Mouse (Mus musculus) heart, postnatal 10 days (tissue): ENCODE data around the gene Rpl19. TPM values are rescaled to one million over a fixed set of nuclear protein-coding genes. Genes with fewer than 3 reads are reported as not detected.

Source experiments
- DNase-seq, 2 experiments: peaks; one replicate each; pipeline ENCODE4 v3.0.0; 2021
- intact Hi-C: fragments of 180-260 bp; cut with DNase I; formaldehyde crosslinking; loops from one replicate; pipeline ENCODE4 v1.15.1; 2025
- total RNA-seq, 2 experiments: library from RNA; stranded (reverse); gene quantifications; 2 replicates each; pipeline ENCODE4 v1.2.3; 2021

Rpl19 gene
- total RNA-seq: 100 to 1,000 TPM; 713 to 718 TPM

DNA sequence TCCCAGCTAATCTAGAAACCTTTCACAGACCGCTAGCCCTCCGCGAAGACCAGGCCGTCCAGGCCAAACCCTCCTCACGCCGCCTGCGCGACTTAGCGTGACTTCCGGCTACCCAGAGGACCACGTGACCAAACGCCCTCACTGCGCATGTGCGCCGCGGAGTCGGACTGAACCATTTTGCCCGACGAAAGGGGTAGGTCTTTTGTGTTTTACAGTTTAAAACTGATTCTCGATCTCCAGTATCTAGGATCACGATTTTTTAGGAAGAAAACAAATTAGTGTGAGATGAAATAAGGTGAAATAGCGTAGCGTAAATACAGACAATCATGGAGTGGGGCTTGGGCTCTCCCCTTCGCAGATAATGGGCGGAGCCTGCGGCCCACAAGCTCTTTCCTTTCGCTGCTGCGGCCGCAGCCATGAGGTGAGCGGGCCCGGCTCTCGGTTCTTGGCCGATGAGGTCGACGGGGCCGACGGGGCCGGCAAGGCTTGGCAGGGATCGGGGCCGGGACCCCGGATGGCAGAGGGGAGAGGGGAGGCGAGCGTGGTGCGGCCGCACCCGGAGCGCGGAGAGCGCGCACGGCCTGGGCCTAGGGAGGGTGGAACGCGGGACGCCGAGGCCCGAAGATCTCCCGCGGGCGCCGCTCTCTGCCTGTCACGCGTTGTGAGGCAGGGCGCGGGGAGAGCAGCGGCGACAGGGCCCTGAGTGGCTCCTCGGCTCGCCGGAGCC lies at the start of gene Rpl19:
TSS of gene Rpl19 (plus strand) at position 141 of the 727 bp plus-strand sequence.
- peak; percentile 94 to 96 for DNase-seq
- intact Hi-C loops: no loop called here

DNA sequence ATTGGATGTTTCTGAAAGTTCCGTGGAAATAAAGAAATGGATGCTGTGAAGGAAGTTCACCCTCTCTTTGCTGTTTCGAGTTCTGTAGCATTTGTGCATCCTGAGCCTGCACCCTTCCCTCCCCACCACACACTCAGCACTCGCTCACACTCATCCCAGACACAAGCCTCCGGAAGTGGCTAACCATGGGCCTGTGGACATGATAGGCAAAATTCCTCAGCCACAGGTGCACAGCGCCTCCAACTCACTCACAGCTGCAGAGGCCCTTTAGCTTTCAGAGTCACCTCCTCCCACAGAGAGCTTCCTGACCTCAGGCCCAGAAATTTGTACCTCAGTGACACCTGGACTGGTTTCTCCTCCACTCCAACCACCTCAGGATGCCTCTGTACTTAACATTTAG lies 48.7 kb upstream of the Rpl19 start:
- DNase-seq: no peak
- intact Hi-C loops: no loop called here

DNA sequence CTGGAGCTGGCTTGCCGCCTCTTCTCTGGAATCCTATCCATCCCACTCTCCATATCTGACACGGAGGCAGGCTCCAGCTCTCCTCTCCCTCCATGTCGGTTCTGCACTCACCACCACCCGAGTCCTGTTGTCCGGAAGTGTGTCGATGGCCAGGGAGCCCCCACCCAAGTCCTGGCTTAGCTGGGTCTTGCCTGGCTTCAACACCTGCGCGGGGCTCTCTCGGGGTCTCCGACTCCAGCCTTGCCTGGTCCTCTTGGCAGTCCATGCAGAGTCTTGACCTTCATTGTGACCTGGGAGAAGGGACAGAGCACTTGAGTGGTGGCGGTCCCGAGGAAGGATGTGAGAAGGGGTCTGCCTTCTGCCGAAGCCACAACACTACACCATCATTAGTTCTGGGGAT lies 48.1 kb upstream of the Rpl19 start:
- no peak for DNase-seq
- intact Hi-C loops: no loop called here

DNA sequence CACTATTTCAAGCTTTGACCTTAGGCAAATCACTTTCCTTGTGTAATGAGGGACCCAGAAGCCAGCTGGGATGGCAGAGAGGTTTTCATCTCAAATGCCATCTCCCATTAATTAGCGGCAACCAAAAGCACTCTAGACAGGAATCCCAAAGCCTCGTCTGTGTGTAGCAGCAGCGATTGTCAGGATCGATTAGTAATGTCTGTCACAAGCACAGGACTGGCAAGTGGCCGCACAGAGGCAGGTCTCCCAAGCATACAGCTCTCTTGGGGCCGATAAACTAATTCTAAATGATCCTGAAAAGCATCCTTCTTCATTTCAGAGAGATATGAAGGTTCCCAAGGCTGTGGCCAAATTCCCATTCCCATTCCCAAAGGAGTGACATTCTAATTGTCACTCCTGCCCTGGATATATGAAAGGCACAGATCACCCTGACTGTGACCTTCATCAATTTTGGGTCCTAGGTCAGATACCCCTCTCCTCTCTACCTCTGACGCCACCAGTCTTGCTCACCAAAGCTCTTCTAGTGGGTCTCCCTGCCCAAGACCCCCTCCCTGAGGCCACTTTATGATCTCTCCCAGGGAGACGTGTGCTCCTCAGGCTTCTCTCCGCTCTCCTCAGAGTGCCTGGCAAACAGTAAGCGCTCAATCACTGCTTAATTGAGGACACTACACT lies 46.5 kb upstream of the Rpl19 start:
- peak in 1 of 2 experiments; percentile 44 for DNase-seq
- intact Hi-C loops: no loop called here

DNA sequence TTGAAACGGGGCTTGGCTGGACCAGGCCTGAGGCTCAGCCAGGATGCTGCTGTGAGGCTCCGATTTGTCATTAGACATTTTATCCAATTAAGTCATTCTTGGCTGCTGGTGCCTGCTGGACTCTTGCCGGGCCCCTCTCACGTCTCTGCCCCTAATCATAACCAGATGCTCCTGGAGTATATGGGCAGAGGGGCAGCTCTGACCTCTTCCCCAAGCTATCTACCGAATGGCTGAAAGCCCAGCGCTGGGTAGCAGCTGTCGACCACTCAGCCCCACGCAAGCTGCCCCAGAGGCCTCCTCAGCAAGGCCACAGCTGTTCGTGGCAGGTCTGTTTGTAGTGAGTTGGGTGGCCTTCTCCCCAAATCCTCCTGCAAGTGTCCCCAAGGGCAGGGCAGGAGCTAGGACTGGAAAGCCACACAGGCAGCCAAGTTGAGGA lies 46.0 kb upstream of the Rpl19 start:
- DNase-seq: peak; percentile 82 to 87
- intact Hi-C loops: no loop called here

DNA sequence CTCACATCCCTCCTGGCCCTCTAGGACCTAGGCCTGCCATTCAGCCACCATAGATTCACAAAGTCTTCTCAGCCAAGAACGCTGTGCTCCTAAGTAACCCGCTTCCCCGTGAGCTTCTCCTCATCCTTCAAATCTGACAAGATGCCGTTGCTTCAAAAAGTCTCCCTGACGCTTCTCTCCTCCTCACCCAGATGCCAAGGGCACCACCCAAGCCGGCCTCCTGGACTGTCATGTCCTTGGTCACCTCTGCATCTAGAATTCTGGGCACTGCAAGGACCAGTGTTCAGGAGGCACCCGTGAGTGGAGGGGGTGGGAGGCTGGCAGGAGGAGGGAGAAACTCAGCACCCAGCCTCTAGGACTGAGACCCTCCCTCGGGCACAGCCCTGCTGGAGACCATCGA lies 43.8 kb upstream of the Rpl19 start:
- no peak for DNase-seq
- intact Hi-C loops: no loop called here

DNA sequence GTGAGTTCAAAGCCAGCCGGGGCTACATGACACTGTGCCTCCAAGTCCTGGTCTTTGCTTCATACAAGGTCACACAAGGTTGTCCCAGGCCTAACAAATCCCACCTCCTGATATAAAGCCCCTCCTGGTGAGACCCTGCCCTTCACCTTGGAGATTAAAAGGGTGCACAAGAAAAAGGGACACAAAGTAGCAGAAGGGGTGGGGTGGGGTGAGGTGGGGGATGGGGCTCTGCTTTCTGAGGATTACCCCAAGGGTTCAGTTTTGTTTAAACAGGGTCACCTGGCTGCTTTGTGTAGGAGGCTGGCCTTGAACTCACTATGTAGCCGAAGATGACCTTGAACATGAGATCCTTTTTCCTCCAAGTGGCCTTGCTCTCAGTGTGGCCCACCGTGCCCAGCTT lies 43.0 kb upstream of the Rpl19 start:
- intact Hi-C loops: no loop called here

DNA sequence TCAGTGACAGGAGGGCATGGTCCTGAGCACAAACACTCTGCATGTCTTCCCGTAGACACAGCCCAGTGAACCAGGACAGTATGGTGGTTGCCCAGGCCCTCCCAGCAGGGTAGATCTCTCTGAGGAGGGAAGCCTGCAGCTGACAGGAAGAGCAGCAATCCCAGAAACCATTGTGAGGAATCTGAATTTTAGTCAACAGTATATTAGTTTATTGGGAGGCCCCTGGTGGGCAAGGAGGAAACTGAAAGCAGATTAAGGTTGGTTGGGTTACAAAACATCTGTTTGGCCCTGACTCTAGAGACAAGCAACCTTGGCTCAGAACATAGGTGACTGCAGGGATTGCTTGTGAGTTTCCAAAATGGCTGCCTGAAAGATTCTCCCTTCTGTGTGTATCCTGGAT lies 42.5 kb upstream of the Rpl19 start:
- DNase-seq: no peak
- intact Hi-C loops: no loop called here

More for the DNA sequence above, 43.0 kb upstream of the Rpl19 start:
- DNase-seq: no peak

DNA sequence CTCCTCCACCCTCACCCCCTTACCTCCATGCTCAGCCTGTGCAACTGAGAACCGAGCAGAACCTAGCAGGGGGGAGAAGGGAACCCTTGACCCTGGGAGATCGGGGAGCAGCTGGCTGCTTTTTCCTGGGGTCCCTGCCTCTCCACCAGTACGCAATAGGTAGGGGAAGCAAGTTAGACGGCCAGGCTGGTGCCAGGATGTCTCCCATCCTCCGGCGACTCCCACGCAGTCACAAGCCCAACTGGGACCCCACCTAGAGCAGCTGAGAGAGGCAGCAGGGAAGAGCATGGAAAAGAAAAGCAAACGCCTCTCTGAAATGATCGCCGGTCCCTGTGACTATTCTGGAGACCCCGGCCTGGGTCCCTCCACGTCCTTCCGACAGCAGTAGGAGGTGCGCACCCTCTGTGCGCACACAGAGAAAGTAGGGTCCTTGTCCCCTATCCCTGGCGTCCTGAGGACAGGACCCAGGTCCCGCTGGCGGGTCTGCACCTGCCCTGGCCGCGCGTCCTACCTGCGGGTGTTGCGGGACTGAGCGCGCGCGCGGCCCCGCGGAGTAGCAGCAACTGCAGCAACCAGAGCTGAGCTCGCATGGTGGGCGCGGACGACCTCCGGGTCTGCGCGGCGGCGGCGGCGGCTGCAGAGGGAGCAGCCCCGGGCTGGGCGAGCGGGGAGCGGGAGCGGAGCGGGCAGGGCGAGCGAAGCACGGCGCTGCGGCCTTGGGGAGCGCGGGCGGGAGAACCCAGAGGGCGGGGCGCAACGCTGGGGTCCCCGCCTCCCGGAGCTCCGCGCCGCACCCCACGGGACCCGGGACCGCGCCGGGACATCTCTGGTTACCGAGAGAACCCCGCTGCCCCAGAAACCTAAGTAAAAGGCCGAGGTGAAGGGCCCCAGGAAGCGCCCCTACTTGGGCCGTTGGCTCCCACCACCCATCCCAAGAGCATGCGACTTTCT lies 40.5 kb upstream of the Rpl19 start, which contains the start of gene Plxdc1:
TSS of gene Plxdc1 (minus strand) at position 718 of the 951 bp plus-strand sequence.
- peak in 1 of 2 experiments; percentile 57 for DNase-seq

DNA sequence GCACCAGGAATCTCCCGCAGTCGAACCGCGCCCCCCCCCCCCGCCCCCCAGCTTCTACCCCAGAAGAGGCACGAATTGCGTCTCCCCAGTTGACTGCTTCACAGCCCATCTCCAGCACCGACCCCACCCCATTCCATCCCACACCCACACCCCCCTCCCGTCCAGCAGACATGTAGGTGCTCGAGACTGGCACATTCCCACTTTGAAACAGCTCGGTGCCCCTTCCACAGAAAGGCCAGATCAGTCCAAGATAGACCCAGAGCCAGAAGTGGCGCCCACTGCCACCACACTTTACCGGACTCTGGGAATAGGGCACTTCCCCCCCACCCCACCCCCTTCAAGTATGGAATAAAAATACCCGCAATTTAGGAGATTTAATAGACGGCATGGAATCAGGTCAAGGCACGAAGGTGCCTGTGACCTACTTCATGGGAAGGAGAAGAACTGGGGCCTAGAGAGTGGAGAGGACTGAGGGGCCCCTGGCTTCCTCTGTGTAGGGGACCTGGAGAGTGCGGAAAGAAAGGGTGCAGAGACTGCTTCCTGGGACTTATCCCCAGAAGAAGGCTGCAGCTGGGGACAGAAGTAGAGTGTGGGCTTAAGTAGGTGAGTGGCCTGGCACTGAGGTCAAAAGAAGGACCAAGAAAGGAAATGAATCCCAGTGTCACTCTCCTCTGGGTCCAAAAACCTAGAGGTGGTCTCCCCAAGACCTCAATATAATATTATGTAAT lies 39.6 kb upstream of the Rpl19 start:
- intact Hi-C loops: loop anchor here (1.0 to 5.0 kb wide), 4 partner anchors 51 to 205 kb away; partner anchors contain the start of genes Lasp1 and Rpl23
- no peak for DNase-seq

More for the DNA sequence above, 40.5 kb upstream of the Rpl19 start, which contains the start of gene Plxdc1:
- intact Hi-C loops: loop anchor here (5.0 kb wide), 2 partner anchors 189 to 204 kb away; partner anchors contain the start of genes Lasp1 and Rpl23

DNA sequence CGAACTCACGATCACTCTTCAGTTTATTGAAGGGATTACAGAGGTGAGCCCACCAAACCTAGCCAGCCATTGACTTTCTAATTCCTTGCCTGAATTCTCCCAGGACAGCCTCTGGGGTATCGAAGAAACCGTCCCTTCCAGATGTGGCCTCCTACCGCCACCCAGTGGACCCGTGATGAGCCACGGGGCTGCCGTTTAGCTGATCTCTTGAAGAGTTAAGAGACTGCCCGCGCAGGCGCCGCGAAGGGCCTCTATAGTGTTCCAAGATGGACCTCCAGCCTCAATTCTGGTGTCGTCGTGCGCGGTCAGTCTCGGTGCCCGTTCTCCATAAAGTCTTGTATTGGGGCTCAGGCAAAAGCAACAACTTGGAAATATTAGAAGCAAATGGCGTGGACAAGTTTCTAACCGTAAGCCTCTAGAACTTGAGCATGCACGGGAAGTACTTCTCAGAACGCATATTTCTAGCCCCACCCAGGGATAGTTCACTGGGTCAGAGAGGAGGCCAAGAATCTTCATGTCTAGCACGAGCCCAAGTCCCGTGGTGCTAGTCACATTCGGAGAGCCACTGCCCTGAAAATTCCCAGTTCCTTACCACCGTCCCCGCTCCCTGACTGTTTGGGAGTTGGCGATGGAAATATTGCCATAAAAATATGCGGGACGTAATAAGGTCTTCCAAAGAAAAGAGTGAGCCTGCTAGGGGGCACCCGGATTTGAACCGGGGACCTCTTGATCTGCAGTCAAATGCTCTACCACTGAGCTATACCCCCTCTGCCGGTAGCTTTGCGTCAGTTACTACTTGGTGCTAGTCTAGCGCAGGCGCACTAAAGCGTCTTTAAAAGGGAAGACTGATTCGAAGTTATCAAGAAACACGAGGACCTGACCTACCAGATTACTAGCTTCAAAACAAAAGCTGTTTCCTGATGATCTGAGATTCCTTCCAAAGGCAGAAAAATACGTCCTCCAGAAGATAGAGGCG lies 38.7 kb upstream of the Rpl19 start:
- peak; percentile 96 for DNase-seq
- intact Hi-C loops: loop anchor here (1.0 to 5.0 kb wide), 4 partner anchors 52 to 206 kb away; partner anchors contain the start of genes Lasp1 and Rpl23

DNA sequence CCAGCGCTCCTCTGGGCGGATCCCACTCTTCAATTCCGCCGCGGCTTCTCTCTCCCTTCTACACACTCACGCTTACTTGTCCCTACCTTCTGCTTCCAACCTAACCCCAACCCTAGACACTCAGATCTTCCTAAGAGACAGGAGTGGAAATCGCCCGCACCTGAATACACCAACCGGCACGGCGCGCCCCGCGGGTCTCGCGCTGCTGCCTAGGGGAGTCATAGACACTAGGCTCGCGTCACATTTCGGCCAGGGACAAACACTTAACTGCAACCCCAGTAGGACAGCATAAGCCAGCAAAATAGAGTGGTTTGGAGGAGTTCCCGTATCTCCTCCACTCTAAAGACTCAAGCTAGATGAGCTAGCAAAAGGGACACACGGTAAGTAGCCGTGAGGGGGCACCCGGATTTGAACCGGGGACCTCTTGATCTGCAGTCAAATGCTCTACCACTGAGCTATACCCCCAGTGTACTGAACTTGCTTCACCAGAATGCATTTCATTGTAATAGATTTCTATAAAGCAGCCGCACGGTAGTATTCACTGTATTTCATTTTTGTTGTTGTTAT lies 37.9 kb upstream of the Rpl19 start:
- peak; percentile 90 to 91 for DNase-seq
- intact Hi-C loops: loop anchor here (5.0 kb wide), 2 partner anchors 191 to 206 kb away; partner anchors contain the start of genes Lasp1 and Rpl23

DNA sequence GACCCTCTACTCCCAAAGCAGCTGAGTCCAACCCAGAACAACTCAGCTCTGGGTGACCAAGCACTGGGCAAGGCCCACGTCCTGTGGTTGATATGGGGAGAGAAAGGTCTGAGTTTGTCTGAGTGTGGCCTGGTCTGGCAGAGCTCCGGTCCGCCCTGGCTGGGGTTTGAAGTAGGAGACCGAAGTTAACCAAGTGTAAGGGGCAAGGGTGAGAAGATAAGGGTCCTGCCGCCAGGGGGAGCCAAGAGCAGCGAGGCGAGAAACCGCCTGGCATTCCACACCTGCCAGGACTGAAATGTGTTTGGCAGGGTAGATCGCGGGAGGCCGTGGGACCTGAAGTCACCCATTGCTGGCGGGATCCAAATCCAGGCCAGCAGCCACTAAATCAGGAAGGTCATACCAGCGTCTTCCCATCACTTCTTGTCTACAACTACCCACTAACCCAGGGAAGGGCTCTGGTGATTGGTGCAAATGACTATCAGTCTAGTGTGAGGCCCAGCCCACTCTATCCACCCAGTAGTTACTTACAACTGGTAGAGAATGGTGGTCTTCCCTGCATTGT lies 31.9 kb upstream of the Rpl19 start:
- intact Hi-C loops: no loop called here
- DNase-seq: peak; percentile 85 to 90

DNA sequence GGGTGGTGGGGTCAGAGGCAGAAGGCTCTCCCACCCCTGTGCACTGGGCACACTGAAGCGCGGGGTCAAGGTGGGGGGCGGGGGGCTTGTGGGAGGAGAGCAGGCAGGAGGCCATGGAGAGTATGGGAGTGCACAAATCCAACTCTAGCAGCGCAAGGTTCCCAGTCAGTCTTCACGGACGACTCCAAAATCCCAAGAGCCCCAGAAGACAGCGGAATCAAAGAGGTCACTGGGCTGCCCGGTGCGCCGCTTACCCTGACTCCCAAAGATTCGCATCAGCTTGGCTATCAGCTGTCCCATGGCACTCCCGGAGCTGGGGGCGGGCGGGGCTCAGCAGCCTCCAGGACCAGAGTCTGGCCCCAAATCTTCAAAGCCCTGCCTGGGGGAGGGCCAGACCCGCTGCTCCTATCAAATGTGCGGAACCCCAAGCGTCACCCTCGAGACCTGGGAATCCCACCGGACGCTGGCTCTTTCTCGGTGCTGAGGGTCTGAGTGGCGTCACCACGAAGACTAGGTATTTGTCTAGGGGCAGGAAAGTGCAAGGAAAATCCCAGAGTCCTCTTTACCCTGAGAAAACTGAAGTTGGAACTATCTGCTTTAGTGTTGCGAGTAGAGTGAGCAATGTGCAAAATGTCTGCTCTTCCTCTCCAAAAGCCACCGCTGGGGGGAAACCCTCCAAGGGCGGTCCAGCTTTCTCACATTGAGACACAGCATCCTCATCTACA lies 30.8 kb upstream of the Rpl19 start, which contains the start of gene Arl5c:
TSS of gene Arl5c (minus strand) at position 618 of the 725 bp plus-strand sequence.
- peak; percentile 64 to 75 for DNase-seq
- intact Hi-C loops: no loop called here

DNA sequence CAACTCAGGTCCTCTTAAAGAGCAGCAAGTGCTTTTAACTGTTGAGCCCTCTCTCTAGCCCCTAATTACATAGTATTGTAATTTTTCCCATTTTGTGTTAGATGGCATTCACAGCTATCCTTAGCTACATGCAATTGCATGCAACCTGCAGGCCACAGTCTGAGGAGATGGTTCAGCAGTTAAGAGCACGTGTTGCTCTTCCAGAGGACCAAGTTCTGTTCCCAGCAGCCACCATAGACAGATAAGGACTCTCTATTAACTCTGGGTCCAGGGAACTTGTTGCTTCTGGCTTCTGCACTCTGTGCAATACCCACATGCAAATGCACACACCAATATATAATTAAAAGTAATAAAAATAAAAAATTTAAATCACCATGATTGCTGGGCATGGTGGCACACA lies 29.8 kb upstream of the Rpl19 start:
- DNase-seq: no peak
- intact Hi-C loops: no loop called here

DNA sequence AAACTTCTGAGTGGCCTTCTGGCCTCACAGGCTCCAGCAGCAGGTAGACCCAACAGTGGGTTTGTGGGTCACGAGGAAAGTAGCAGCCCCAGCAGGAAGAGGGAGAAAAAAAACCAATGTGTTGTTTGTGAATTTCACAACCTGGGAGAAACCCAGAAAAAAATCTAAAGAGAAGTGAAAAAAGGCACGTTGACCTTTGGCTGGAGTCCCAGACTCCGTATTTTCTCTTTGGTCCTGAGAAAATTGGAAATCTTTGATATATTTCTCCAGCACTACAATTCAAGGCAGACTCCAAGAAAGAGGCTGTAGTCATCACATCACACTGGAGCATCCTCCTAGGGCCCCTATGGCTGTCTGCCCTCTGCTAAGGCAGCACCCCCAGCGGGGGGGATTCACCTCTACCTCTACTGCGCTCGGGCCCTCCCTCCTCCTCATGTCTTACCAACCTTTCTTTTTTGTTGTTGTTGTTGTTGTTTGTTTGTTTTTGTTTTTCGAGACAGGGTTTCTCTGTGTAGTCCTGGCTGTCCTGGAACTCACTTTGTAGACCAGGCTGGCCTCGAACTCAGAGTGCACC lies 29.0 kb upstream of the Rpl19 start:
- intact Hi-C loops: no loop called here
- no peak for DNase-seq
